Mouse (Mus musculus) spleen, postnatal 36 days (tissue): Measurements from ENCODE around the gene Zfp574.
A peak's percentile ranks its signal among the peaks of the same experiment; 100 is the strongest.

Source experiments
- DNase-seq, 2 experiments: peaks; one replicate each; pipeline ENCODE4 v3.0.0; 2022; ENCODE audit warnings: low spot score in 2 of 2, mixed read lengths in 1 of 2

Gene Zfp574

DNA sequence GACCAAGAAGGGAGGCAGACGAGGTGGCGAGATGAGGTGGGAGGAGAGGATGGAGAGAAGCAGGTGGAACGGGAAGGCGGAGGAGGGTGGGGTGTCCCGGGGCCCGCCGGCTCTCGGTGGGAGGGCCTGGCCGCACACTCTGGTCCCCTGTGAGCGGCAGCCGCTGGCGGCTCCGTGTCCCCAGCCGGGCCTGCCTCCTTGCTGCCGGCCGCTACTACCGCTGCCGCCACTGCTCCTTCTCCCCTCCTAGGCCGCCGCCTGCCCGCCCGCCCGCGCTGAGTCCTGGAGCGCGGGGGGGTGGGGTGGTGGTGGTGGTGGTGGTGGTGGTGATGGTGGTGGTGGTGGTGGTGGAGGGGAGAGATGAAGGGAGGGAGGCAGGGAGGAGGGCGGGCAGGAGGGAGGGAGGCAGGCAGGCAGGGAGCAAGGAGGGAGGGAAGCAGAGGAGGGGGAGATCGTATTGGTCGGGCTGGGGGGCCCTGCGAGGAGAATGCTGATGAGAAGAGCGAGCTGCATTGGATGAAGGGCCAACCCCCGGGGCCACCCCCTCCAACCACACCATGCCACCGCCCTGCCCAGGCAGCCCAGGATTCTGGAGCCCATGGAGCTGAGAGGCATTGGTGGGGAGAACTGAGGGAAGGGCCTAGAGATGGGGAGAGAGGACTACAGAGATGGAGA lies 486 bp downstream of the Zfp574 start:
- no peak for DNase-seq

DNA sequence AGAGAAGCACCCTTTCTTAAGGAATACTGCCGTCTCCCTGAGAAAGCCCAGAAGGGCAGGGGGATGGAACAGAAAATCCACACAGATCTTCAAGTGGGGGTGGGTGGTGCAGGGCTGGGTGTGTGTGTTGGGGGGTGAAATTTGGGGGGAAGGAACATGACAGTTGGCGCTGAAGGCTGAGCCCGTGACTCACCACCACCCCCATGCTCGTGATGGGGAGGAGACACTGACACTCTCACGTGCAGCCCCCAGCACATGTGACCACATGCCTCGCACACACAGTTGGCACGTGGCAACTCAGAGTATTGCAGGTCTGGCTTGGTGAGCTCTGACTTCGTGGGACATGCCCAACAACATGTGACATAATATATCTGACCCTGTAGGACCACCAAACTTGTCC lies 1.6 kb downstream of the Zfp574 start:
- no peak for DNase-seq

DNA sequence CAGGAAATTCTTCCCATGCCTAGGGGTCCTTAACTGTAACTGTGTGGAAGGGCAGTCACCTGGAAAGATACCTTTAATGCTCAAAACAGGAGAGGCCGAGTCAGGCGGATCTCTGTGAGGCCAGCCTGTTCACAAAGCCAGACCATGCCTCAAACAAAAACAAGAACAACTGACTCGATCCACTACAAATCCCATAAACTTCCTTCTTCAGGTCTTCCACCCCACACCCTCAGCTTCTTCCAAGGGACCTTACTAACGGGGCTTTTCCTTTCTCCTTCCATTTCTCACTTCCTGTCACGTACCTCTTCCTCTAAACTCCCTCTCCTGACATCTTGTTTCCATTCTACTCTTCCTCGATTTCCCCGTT lies 3.9 kb downstream of the Zfp574 start:
- DNase-seq: no peak

DNA sequence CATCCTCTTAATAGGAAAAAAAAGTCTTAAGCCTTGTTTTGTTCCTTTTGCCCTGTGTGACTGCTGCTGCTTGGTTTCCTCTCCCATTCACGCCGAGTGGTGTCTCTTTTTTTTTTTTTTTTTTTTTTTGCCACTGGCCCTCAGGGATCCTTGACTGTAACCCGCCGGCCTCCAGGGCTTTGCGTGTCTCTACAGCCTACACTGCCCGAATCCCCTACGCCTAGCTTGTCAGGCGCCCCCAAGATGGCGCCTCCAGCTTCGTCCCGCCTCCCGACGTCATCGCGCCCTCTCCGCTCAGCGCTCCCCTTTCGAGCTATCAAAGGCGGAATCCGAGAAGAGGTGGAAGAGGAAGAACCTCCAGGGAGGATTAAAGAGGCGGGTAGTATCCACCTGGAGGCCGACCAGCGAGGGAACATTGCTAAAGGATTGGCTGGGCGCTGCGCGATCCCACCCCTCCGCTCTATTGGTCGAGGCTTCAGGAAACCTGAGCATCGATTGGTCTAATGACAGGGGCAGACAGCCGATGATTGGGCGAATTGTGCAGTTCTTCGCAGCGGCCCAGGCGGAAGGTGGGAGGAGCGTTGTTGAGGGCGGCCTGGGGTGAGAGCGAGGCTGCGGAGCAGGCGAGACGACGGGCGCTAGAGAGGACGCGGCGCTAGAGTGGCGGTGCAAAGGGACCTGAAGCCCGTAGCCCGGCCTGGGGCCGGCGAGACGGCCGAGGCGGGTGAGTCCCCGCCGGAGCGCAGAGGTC lies 4.5 kb downstream of the Zfp574 start:
- peak; percentile 99 for DNase-seq

DNA sequence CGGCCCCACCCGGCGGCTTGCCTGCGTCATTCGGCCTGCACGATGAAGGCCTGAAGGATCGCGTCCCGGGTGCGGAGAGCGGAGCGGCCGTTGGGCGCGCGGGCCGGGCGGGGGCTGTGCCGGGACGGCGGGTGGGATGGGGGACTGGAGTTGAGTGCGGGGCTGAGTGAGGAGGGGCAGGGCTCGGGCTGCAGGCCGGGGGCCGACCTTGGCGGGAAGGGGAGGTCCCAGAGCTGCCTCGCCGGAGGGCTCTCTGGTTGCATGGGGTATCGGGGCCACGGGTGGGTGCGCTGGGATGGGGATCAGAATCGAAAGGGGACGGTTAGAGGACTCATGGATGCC lies 5.0 kb downstream of the Zfp574 start:
- DNase-seq: no peak

DNA sequence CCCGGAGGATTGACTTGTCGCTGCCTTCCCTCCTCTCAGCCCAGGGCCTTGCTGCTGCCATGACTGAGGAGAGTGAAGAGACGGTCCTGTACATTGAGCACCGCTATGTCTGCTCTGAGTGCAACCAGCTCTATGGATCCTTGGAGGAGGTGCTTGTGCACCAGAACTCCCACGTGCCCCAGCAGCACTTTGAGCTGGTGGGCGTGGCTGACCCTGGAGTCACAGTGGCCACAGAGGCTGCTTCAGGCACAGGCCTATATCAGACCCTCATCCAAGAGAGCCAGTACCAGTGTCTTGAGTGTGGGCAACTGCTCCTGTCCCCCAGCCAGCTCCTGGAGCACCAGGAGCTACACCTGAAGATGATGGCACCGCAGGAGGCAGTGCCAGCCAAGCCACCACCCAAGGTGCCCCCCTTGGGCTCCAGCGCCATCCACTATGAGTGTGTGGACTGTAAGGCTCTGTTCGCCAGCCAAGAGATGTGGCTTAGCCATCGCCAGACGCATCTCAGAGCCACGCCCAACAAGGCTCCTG lies 7.2 kb downstream of the Zfp574 start:
- DNase-seq: no peak

DNA sequence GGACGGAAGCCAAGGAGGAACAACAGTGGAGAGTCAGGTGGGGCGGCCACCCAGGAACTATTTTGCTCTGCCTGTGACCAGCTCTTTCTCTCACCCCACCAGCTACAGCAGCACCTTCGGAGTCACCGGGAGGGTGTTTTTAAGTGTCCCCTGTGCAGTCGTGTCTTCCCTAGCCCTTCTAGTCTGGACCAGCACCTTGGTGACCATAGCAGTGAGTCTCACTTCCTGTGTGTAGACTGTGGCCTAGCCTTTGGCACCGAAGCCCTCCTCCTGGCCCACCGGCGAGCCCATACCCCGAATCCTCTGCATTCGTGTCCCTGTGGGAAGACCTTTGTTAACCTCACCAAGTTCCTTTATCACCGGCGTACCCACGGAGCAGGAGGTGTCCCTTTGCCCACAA lies 8.1 kb downstream of the Zfp574 start:
- no peak for DNase-seq

DNA sequence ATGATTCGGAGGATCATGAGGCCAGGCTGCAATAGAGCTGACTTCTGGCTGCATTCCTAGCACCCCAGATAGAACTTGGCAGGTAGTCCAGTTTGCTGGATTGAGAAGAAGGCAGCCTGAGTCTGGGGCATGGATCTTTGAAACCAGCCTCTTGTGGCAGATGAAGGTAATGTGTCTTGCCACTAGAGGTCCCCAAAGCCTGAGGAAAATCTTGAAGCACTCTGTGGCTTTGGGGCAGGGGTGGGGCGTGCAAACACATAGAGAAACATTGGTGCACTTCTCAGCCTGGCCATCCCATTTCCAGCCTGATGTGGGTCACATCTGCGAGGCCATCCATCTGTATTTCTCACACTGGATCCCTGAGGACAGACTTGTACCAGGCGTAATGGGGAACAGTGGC lies 10.1 kb downstream of the Zfp574 start:
- DNase-seq: peak; percentile 54 to 66

DNA sequence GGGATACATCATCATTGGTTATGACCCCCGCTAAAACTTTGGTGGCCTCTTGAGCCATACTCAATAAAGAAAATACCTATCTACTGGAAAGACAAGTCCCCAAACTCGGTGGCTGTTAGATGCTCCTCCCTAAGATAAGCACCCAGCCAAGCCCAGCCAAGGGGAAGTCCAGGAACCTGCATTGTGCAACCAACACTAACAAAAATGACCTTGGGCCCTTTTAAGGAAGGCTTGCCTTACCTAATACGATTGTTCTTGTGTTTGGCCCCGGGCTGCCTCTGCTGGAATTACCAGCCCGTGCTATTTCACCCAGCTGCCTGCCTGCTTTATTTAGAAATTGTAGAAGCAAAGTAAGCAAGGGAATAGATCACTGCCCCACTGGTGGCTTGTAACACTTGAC lies 12.3 kb downstream of the Zfp574 start:
- DNase-seq: no peak

DNA sequence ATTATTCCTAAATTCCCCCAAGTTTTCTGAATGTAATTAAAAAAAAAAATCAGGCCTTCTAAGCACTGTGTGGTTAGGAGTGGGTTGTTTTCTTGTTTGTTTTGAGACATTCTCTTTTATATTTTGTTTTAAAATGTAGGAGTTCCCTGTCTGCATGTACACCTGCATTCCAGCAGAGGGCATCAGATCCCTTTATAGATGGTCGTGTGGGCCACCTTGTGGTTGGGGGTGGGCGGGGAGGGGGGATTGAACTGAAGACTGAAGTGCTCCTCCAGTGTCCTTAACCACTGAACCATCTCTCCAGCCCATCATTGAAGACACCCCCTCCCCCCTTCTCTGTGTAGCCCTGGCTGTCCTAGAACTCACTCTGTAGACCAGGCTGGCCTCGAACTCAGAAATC lies 14.3 kb downstream of the Zfp574 start:
- no peak for DNase-seq

DNA sequence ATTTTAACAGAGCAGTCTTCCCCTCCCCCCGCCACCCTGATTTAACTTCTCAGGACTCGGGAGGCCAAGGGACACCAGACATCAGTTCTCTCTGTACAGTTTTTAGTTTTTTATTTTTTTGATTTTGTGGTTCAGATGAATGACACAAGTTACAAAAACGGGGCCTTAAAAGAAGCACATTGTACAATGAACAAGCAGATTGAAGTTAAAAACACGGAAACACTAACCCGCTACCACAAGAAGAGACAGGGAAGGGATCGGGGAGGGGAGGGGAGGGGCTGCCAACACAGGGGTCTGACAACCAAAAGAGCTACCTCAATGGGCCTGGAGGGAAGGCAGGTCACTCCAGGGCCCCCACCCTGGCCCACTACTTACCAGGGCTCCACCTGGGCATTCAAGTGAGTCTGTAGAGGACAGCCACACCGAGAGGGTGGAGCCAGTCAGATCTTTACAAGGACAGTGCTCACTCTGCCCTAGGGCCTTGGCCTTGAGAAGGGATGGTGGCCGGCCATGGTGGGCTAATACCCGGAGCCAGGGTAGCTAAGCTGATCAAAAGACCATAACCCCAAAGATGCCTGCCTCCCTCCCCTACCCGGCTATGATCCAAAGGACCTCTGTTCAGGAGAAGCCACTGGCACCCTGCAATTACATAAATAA lies 15.0 kb downstream of the Zfp574 start:
- DNase-seq: no peak

DNA sequence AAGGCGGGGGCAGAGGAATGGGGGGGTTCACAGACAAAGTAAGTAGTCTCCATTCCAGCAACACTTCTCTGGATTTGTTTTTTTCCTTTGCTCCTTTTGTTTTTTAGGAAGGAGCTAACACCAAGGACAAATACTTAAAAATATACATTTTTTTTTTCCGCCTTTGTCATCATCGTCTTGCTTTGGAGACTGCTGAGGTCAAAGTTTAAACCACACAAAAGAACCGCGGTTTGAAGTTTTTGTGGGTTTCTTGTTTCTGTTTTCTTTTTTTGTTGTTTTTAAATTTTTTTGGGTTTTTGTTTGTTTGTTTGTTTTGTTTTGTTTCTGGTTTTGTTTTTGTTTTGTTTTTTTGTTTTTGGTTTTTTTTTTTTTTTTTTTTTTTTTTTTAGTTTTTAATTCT lies 15.6 kb downstream of the Zfp574 start:
- DNase-seq: no peak

DNA sequence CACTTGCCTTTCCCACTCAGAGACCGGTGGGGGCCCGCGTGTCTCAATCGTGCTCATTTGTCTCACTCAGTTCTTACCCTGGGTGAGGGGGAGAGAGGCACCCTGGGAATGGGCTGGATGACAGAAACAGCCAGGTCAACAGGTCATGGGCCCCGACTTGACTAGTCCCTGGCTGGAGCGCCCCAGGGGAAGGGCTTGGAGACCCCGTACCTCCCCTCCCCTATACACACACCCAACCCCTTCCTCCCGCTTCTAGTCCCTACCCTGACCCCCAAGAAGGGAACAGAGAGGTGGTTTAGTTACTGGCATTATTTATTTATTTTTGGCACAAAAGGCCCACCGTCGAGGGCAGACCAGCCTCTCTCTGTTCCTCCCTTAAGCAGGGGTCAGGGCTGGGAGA lies 16.2 kb downstream of the Zfp574 start:
- no peak for DNase-seq

DNA sequence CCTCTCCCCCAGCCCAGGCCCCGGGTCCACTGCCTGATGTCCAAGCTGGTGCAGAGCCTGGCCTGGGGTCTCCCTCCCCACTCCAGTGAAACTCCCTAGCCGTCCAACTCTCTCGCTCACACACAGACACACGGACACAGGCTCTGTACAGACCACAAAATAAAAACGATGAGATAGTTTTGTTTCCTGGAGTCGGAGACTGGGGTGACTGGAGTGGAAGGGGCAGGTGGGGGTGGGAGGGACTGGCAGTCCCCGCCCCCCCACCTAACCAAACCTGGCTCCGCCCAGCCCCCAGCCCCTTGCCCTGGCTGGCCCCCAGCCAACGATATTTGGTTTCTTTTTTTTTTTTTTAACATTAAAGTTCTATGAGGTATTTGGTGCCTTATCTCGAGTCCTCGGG lies 16.6 kb downstream of the Zfp574 start:
- DNase-seq: no peak

DNA sequence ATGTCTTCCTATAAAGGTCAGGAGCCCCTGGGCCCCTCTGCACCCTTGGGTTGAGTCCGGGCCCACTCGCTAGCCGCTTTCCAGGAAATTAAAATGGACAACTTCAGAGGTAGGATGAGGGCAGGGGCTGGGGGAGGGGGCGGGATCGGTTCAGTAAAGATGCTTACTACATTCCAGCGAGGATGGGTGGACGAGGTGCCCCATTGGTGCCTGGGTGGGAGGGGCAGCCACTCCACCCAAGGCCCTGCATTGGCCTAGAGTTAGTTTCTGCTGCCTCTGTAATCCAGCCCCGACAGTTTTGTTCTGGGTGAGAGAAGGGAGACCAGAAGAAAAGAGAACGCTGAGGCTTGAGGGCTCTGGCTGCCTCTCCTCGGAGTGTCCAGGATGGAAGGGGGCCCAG lies 17.5 kb downstream of the Zfp574 start:
- DNase-seq: no peak

DNA sequence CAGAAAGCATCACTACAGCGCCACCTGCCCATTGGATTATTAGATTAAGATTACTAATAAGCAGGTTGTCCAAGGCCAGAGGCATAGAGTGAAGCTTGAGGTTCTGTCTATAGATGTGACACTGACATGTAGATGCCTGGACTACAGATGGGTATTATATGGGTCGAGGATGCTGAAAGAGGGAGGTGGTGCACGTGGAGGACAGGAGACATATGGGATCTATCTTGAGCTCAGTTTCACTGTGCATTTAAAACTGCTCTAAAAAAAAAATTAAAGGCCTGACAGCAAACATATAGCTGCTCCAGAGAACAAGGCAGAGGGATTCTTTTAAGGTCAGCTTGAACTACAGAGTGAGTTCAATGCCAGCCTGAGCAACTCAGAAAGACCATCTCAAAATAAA lies 25.8 kb downstream of the Zfp574 start:
- DNase-seq: no peak

DNA sequence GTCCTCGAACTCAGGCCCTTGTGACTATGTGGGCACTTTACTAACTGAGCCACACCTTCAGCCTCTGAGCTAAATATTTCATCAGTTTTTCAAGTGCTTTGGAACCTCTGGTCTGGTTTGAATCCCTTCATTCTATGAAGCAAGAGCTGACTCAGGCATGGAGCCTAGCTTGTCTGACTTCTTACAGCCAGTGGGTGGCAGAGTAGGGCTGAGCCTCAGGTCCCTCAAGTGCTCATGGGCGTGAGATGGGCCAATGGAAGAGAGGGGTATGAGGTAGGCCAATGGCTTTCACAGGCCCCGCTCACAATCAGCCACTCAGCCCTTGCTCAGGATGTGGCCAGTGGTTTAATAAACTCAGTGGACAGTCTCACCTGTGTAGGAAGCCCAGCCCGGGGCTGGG lies 27.2 kb downstream of the Zfp574 start:
- no peak for DNase-seq

DNA sequence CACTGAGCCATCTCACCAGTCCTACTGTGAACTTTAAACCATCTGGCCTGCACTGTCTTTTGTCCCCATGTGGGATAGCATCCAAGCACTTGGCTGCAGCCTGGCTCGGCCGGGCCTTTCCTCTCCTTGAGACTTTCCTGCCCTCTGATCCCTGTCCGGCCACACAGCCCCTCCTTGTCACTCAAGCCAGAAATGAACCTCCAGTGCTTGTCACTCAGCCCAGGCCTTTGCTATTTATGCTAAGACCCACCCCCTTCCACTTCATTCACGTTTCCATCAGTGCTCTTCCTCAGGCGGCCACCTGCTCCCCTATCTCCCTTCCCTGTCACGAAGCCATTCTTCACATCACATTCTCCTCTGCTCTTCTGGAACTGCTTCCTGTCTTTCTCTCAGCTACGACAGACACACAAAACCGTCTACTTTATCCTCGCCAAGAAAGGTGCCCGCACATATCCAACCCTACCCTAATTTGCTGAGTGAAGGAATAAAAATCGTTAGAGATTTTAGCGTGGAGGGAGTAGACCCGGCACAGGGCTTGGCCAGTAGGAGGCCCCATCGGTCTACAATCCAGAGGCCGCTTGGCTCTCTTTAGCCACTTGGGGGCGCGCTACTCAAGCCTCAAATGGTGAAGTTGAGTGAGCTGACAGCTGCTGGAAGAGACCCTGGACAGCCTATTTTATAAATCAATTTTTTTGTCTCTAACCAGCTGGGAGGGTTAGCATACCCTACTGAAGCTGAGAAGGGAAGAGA lies 33.2 kb downstream of the Zfp574 start:
- DNase-seq: peak; percentile 82 to 87

DNA sequence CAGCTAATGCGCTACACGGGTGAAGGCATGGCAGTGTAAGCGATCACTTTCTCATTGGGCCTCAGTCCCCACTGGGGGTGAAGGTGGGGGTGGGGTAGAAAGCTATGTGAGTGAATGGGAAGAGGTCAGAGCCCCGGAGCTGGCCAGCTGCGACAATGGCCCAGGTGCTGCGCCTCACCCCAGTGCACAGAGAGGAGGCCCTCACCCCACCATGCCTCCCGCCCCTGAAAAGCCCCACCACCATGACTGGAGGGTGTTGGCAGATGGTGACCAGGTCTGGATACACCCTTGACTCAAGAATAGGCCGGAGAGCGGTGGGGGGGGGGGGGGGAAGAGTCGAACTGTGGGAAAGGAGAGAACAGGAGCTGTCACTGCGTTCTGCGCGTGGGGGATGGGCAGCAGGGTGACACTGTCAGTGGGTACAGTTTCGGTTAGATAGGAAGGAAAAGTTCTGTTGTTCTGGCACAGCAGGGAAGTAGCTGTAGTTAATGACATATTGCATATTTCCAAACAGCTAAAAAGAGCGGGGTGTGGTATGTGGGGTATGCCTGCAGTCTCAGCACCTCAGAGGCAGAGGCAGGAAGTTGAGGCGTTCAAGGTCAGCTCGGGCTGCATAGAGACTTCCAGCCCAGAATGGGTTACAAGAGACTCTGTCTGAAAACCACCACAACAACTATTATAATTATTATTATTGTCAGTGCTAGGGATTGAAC lies 34.6 kb downstream of the Zfp574 start:
- peak; percentile 75 to 76 for DNase-seq

DNA sequence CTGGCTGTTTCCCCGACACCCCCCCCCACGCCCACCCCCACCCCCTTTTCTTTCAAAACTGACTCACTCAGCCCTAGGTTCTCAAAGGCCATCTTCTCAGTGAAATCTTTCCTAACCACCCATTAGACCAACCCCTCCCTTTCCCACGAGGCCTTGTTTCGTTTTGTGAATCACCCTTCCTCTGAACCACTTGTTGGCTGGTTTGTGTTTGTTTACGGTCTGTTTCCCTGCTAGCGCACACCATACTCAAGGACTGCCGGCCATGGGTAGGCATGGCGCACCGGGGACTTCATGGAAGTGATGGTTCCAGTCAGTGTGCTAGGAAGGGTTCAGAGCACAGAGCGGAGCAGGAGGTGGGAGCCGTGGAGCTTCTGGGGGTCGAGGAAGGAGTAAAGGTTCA lies 37.0 kb downstream of the Zfp574 start:
- DNase-seq: no peak

DNA sequence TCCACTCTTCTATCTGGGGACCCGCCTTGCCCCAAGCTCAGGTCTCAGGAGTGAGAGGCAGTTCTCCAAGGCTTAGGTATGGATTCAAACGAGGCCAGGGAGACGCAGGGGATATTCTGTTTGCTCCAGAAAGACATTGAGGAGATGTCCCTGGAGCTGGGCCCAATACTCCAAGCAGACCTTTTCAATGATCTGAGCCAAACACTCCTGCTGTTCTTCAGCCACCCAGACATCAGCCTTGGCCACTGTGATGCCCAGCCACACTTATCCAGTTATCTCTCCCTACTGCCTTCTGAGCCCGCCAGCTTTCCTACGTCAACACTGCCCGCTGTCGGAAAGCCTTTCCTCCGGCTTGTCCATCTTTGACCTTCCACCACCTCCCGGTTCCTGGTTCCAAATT lies 38.0 kb downstream of the Zfp574 start:
- DNase-seq: no peak
